Mouse (Mus musculus) monocyte, adult 2 months (primary cell): ENCODE data around the gene Gps2.

Experiments used
- DNase-seq, 2 experiments: peaks; one replicate each; pipeline ENCODE4 v3.0.0; 2022; ENCODE audit warnings: low spot score in 2 of 2, low read depth in 1 of 2

Gene Gps2

DNA sequence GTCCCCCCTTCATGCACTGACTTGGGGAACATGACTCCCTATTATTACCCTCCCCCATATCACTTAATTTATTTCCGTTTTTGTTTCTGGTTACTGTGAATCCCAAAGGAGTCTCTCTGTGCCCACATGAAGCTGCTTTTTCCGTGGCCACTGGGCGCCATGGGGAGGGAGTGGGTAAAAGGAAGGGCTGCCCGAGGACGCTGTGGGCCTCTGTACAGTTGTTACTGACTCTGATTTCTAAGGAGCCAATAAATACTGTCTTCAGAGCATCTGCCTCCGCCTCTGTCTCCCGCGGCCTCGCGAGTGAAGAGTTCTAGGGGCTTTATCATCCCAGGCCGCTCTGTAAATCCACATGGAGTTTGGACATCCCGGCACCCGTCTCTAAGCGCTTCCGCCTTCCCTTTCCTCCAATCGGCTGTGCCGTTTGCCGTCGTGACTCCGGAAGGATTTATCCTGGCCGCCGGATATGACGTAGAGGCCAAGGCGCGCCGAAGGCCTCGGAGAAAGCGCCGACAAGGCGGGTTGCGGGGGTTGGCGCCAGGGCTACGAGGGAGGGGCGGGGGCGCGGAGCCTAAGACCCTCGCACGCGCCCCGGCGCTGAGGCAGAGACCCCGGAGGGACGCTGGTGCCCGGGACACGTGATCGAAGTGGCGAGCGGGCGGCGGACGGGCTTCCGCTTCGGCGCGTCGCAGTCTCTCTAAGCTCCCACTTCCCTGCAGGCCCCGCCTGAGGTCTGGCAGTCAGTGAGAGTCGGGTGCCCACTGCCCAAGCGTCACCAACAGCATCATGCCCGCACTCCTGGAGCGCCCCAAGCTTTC lies at the start of gene Gps2:
TSS of gene Gps2 (plus strand) at position 335 of the 818 bp plus-strand sequence.
- DNase-seq, result peak in 1 of 2 experiments; percentile 83

DNA sequence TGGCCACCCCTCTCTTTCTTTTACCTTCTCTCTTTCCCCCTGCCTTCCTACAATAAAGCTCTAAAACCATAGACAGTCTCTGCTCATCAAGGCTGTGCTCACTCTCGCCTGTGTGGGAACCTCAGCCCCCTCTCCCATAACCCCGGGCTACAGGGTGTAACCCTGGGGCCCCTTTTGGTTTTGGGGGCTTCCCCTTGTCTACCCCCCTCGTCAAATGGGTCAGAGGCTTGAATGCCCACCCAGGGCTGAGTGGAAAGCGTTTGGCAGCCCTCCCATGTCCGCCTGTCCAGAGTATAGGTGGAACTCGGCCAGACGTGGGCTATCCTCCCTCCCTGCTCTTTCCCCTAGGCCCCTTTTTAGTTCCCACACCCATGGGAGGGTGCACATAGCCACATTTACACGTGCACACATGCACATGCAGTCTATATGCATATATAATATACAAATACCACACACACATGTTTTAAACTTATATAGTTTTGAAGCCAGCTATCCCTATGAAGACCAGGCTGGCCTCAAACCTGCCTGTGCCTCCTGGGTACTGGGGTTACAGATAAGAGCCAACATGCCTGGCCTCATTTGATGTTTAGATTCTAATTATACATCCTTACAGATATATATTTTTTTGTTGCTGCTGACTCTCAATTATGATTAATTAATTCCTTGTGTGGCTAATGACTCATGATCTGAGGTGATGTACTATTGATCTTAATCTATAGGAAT lies 49.4 kb upstream of the Gps2 start:
- no peak for DNase-seq

GRCm38 (mm10) chr11:69865561-69865960 lies 48.1 kb upstream of the Gps2 start:
- DNase-seq, result no peak

DNA sequence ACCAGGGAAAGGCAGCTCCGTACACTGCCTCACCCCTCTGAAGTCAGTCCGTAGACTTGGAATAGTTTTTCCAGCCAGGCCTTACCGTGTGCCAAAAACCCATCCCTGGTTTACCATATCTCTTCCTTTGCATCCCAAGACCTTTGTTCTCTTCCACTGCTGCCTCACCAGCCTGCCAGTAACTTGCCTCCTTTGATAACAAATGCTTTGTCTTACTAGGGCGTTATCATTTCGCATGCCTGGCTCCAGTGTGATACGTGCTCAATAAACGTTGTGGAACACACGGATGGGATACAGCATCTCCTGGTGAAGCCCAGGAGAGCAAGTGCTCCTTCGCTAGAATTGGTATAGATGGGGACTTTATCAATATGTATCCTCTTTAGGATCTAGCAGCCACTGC lies 46.4 kb upstream of the Gps2 start:
- DNase-seq, result no peak

DNA sequence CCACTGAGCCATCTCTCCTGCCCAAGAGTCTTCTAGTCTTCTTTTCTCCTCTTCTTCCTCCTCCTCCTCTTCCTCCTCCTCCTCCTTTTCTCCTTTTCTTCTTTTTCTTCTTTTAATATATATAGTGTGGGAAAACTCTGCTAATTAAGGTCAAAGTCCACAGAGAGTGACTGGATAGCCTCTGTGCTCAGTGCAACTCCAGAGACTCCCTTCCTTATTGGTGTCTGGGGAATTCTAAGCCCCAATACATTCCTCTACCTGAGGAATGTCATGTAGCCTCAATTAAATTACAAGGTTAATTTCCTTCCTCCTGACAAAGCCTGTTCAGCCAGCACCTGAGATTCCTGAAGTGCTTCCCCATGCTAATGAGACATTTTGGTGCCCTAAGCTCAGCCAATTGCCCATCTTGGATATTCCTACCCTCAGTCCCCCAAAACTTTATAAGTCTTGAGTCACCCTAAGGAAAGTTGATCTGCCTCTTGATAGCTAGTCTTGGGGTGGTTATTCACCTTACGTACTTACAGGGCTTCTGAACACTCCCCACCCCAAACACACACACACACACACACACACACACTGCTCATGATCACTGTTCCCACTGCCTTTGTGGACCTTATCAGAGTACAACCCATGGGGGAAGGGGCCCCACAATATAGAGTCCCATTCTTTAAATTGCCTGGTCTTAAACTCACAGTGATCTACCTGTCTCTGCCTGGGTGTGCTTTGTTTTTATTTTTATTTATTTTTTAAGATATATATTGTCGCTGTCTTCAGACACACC lies 43.2 kb upstream of the Gps2 start:
- DNase-seq, result no peak

- DNase-seq, result no peak
These were observed 41.9 kb upstream of the Gps2 start for GRCm38 (mm10) chr11:69871822-69872221.

GRCm38 (mm10) chr11:69872451-69872850 lies 41.2 kb upstream of the Gps2 start:
- no peak for DNase-seq

GRCm38 (mm10) chr11:69876186-69876585 lies 37.5 kb upstream of the Gps2 start:
- no peak for DNase-seq

- DNase-seq, result peak; percentile 62 to 76
These were observed 36.8 kb upstream of the Gps2 start for GRCm38 (mm10) chr11:69876867-69877266.

DNA sequence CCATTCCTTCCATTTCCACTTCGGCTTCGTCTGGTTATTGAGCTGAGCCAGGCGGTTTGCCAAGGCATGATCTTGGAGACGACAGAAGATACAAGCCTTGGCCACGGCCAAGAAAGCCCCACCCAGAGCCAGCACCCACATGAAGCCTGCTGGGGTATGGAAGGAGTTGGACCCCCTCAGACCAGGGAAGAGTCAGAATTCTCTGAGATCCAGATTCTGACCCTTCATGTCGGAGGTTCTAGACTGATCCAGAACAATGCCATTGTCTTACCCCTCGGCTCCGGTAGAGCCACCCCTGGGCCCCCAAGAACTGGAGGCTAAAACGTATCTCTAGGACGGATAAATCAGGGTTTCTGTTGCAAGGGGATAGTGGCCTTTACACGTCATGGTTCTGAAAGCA lies 35.8 kb upstream of the Gps2 start, which contains the start of gene Tmem95:
TSS of gene Tmem95 (minus strand) at position 141 of the 400 bp plus-strand sequence.
- no peak for DNase-seq

GRCm38 (mm10) chr11:69878399-69878798 lies 35.3 kb upstream of the Gps2 start:
- no peak for DNase-seq

DNA sequence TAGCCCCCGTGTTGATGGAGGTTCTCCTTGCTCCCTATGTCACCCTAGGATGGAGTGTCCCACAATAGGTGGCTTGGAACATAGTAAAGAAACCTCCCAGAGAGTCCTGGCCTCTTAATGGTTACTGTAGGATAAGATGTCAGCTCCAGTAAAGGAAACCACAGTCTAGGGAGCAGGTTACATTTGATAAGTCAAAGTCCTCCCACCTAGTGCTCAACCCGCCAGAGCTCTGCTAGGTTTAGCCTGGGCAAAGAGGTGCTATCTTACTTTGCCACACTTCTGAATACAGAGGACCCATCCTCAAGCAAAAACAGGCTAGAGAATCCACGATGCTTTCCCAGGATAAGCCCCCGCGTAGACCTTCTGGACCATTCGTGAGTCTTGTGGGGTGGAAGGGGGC lies 34.7 kb upstream of the Gps2 start:
- DNase-seq, result no peak

DNA sequence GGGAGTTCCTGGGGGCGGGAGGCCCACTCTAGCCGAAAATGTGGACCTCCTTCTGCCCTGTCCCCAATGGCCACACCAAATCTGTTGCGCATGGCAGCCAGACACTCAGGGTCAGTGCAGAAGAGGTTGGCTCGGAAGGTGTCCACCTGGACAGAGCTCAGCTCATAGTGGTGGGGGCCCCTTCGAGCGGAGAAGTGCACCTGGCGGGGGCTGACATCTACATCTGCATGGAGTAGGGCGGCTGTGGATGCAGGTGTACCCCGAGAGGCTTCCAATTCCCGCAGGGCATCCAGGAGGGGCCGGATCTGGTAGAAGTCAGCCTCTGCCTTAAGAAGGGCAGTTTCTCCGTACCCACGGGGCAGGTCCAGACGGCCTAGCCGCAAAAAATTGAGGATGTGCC lies 34.0 kb upstream of the Gps2 start:
- no peak for DNase-seq

- peak in 1 of 2 experiments; percentile 37 for DNase-seq
These were observed 33.2 kb upstream of the Gps2 start for GRCm38 (mm10) chr11:69880506-69880852.

DNA sequence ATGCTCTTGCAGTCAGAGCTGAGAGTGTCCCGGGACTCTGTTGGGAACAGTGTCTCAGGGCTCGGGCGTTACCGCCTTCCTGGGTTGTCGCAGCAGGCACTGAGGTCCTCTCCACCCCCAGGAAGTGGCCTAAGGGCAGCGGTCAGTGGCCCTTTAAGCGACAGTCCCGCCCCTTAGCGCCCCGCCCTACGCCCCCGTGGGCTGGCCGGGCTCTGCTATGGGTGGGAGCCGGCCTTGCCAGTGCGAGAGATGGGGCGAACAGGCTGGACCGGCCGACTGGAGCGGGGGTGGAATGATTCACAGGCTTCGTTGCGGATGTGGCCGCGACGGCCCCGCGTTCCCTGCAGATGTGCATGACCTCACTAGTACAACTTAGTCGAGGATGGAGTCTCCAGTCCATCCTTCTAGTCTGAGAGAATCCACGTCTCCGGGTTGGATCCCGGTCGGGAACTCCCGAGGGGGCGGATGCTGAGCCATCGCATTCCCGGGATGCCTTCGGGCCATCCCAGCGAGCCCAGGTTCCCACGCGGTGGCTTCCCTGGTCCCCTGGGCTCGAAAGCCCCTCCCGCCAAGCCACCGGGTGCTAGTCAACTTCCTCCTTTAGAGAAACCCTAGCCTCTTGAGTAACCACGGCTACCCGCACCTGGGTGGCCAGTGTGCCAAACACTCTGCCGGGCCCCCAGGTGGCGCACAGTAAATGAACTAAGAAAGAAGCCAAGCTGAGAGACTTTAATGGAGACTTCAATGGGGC lies 32.7 kb upstream of the Gps2 start, which contains the start of gene Kctd11:
TSS of gene Kctd11 (minus strand) at position 554 of the 751 bp plus-strand sequence.
- DNase-seq, result peak; percentile 49 to 64

DNA sequence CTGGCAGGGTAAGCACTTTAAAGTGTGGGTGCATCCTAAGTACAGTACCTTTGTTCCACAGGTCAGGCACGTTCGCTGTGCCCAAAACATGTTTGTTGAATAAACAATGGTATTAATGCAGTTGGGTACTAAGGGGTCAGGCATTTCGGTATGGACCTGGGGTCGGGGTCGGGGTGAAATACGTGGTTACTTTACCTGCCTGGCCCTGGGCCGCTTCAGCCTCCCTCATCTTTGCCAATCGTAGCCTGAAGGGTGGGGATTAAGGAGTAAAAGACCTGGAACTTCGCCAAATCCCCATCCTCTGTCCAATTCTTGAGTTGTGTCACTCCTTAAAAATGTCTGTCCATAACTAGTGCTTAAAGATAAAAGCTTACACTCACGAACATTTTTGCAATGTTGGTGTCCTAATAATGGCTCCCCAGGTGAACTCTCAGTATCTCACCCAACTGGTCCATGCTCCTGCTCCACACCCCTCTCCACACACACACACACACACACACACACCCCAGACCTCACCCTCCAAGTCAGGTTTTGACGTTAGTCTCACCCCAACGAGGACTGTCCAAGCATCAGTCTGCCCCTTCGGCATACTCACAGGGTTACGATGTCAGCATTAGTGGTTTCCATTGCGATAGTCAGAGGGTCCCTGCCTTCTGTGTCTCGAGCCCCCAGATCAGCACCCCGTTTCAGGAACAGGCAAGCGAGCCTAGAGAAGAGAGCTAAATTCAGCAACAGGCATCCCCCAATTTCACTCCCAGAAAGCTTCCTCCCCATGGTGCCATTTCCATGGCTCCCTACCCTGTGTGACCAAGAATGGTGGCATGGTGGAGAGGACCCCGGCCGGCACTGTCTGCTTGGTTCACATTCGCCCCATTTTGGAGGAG lies 31.7 kb upstream of the Gps2 start:
- no peak for DNase-seq

GRCm38 (mm10) chr11:69883066-69883465 lies 30.6 kb upstream of the Gps2 start:
- no peak for DNase-seq

GRCm38 (mm10) chr11:69883527-69884151 lies 30.0 kb upstream of the Gps2 start:
- DNase-seq, result no peak

DNA sequence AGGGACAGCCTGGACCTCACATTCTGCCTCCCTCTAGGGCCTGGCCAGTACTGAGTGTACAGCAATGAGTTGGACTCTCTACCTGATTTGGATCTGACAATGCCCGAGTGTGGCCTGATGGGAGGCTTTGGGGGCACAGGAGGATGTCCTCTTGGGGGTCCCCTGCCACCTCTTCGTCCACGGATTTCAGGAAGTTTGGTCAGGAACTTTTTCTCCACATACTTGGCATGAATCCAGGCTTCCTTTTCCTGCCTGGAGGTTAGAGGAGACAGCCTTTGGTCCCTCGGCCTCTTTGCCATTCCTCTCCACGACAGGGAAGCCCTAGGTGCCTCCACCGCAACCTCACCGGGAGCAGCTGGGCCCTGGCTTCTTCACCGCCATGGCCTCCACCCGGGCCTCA lies 29.4 kb upstream of the Gps2 start:
- no peak for DNase-seq
